Mouse (Mus musculus) cerebellum, adult 2 months (tissue): ENCODE measurements around the gene Tle6. TPM values are rescaled to one million over a fixed set of nuclear protein-coding genes. Genes with fewer than 3 reads are reported as not detected.

Source experiments
- DNase-seq, 2 experiments: peaks; one replicate each; pipeline ENCODE4 v3.0.0; 2021
- H3K27ac ChIP-seq: fragments of 200-500 bp; 2 replicates; pipeline ENCODE4 v1.5.1; 2012; ENCODE audit warnings: low read length, control low read depth, inconsistent platforms; ENCODE audit not compliant: insufficient read depth
- H3K27me3 ChIP-seq: fragments of 200-500 bp; 2 replicates; pipeline ENCODE4 v1.6.1; 2012; ENCODE audit warnings: inconsistent platforms, mild to moderate bottlenecking, low read length, moderate library complexity; ENCODE audit not compliant: control insufficient read depth, insufficient read depth
- H3K4me1 ChIP-seq: fragments of 200-500 bp; 2 replicates; pipeline ENCODE4 v1.6.1; 2011; ENCODE audit warnings: low read length; ENCODE audit not compliant: control insufficient read depth, insufficient read depth
- H3K4me3 ChIP-seq: fragments of 200-500 bp; replicated peaks from 2 replicates; pipeline ENCODE3; 2011; ENCODE audit warnings: mild to moderate bottlenecking, low read depth, low read length, control low read depth; ENCODE audit not compliant: insufficient read depth
- CTCF ChIP-seq: fragments of 200-500 bp; IDR thresholded peaks from 2 replicates; pipeline ENCODE4 v1.5.1; 2011; ENCODE audit warnings: low read depth, mild to moderate bottlenecking, control low read depth, low read length, moderate library complexity, borderline replicate concordance; ENCODE audit not compliant: insufficient read depth
- POLR2A ChIP-seq: fragments of 200-500 bp; IDR thresholded peaks from 2 replicates; pipeline ENCODE4 v1.6.1; 2011; ENCODE audit warnings: low read length, control low read depth, borderline replicate concordance; ENCODE audit not compliant: insufficient read depth
- WGBS: fragments of 180-500 bp; shearing (Covaris S2); methylation state at CpG from one replicate; pipeline ENCODE4 v1.1.7; 2018; 5-methylcytosine and 5-hydroxymethylcytosine counted together
- polyA plus RNA-seq: library from polyadenylated mRNA; depleted of rRNA; stranded (reverse); fragments of >200 nt; gene quantifications from 2 replicates; pipeline ENCODE4 v1.2.3, GENCODE M21; 2012

The Tle6 gene
- polyA plus RNA-seq, 1 experiment, result 9.6 TPM

DNA sequence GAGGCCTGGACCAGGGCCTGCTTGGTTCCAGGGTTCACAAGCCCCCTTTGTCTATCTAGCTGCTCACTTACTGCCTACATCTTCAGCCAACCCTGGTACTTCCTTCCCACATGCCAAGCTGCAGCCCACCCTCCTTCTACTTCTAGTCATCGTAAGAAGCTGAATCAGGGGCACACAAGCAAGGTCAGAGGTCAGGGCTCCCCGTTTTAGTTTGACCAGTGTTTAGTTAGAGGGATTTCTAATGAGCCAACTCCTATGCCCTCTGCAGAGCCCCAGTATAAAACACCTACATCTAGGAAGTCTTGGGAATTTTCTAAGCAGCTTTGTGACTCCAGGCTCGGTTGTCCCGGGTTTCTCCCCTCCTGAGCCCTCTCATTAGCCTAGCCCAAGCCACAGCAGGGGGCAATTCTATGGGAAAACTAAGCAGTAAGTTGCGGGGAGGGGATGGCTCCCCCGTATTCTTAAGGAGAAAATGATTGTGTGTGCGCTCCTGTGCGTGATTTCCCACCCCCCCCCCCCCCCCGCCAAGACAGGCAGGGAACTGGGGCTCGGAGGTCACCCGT, 30.6 kb downstream of the Tle6 start:
- 8% methylated on average over 11 of the region's 11 CpGs for WGBS

DNA sequence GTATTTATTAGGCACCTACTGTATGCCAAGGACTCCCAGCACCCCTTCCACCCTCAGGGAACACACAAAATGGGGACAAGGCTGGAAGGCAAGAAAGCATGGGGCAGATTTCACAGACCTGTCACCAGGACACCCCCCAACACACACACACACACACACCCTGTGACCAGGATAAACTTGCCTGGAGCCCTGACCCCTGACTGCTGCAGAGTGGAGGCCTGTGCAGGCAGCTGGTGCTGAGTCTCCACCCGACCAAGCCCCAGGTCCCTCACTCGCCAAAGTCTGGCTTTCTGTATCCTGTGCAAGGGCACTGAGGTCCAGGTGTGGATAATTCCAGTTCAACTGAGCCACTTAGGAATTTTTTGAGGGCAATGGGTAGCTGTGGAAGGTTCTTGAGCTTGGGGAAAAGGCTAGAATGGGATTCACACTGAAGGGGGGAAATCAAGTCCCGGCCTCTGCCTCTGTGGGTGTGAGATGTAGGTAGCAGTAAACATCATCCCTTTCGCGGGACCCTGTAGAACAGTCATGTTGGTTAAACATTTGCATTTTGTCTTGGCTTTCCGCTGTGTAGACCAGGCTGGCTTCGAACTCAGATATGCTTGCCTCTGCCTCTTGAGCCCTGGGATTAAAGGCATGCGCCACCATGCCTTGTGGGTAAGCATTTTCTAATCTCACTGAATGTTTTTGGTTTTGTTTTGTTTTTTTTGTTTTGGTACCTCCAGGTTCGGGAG, 31.2 kb downstream of the Tle6 start:
- DNase-seq, result no peak
- H3K27me3 ChIP-seq, result no peaks in the 10 kb centered on the region
- no peak overlapping the region for H3K4me3 ChIP-seq
- WGBS, result 89% methylated on average over 9 of the region's 9 CpGs
- peaks cover 35% of the 10 kb centered on the region for H3K4me1 ChIP-seq
- TF ChIP-seq CTCF, result no peak
- TF ChIP-seq POLR2A, result no peak
- no peak overlapping the region for H3K27ac ChIP-seq

More for the DNA sequence above, 30.6 kb downstream of the Tle6 start:
- H3K4me1 ChIP-seq, result peaks cover 34% of the 10 kb centered on the region
- no peak for TF ChIP-seq CTCF
- TF ChIP-seq POLR2A, result no peak
- no peak for DNase-seq
- H3K27me3 ChIP-seq, result no peaks in the 10 kb centered on the region
- peak overlapping the region; percentile 87 for H3K4me3 ChIP-seq
- H3K27ac ChIP-seq, result peak overlapping the region; percentile 49; the same call in 1 of the 2 replicates

- H3K27ac ChIP-seq, result no peak overlapping the region
Measured at GRCm38 (mm10) chr10:81568381-81569191, 32.3 kb downstream of the Tle6 start.

DNA sequence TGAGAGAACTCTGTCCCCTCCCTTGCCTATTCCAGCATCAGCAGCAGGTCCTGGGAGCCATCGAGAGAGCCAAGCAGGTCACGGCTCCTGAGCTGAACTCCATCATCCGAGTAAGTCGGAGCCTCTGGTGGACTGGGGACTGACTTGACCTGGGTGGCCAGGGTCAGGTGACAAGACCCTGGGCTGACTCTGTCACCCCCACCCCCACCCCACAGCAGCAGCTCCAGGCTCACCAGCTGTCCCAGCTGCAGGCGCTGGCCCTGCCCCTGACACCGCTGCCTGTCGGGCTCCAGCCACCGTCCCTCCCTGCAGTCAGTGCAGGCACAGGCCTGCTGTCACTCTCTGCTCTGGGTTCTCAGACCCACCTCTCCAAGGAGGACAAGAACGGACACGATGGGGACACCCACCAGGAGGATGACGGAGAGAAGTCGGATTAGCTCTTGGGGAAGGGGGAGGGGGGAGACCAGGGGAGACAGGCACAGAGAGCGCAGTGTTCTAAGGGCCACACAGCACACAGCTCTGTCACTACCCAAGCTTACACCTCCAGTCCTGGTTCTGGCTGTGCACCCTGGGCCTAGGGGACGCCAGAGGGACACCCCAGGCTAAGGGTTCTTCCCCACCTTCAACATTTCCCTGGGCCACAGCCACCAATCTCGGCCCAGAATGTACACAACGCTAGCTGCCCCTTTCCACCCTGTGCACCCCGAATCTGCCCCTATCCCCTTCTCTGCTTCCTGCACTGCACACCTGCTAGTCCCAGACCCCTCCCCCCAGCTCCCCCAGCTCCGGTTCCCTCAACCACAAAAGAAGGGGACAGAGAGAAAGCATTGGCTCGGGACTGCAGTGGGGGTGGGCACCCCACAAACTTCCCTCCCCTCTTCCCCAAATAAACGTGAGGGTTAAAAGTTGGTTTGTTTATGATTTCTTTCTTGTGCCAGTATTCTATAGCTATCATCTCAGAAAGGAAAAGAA, 35.3 kb downstream of the Tle6 start:
- Histone ChIP-seq H3K27ac (no peak overlapping the region), H3K4me1 (peaks cover 47% of the 10 kb centered on the region), H3K4me3 (no peak overlapping the region), H3K27me3 (no peaks in the 10 kb centered on the region)
- DNase-seq, result no peak
- 46% methylated on average over 20 of the region's 20 CpGs for WGBS
- TF ChIP-seq POLR2A (no peak), CTCF (no peak)

More at GRCm38 (mm10) chr10:81568381-81569191, 32.3 kb downstream of the Tle6 start:
- no peak for DNase-seq
- WGBS, result 38% methylated on average over 16 of the region's 16 CpGs
- TF ChIP-seq CTCF, result no peak
- no peak for TF ChIP-seq POLR2A
- Histone ChIP-seq H3K4me3 (no peak overlapping the region), H3K4me1 (peaks cover 41% of the 10 kb centered on the region), H3K27me3 (no peaks in the 10 kb centered on the region)

DNA sequence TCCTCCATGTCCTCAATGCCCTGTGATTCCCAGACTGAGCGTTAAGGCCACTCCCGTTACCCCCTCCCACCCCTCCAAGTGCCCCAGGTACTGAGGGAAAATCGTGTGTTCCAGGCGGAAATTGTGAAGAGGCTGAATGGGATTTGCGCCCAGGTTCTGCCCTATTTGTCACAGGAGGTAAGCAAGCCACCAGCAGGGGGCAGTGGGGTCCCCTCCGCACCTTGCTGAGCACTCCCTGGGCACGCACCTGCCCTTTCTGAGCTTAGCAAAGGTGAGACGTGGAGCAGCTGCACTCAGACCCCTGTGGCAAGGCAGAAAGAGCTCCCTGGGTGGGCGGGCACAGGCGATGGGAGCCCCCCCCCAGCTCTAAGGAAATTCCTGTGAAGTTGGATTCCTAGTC, 36.1 kb downstream of the Tle6 start:
- 19% methylated on average over 10 of the region's 10 CpGs for WGBS
- TF ChIP-seq CTCF (peak; percentile 72), POLR2A (no peak)
- Histone ChIP-seq H3K4me1 (peaks cover 42% of the 10 kb centered on the region), H3K27ac (no peak overlapping the region), H3K4me3 (no peak overlapping the region), H3K27me3 (no peaks in the 10 kb centered on the region)
- DNase-seq, result peak; percentile 70 to 72

DNA sequence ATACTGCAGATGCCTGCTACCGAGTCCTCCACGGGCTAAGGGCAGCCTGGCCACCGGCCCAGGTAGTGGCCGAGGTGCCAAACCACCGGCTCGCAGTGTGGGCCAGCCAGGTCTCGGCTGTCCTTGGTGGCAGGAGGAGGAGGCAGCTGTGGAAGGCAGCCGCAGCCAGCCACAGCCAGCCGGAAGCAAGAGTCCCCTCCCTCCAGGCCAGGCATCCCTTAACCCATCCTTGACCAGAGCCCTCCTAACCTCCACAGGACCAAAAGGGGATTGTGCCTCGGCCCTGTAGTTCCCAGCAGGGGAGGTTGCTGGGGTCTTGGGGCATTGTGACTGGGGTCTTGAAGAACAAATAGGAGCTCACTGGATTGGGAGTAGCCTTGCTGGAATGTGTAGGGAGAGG, 36.7 kb downstream of the Tle6 start:
- H3K4me1 ChIP-seq, result peaks cover 40% of the 10 kb centered on the region
- no peak overlapping the region for H3K27ac ChIP-seq

GRCm38 (mm10) chr10:81563481-81563880, 37.4 kb downstream of the Tle6 start:
- 38% methylated on average over 6 of the region's 6 CpGs for WGBS
- H3K4me1 ChIP-seq, result peaks cover 33% of the 10 kb centered on the region
- no peak for TF ChIP-seq CTCF
- TF ChIP-seq POLR2A, result no peak
- no peak for DNase-seq
- no peak overlapping the region for H3K4me3 ChIP-seq
- no peaks in the 10 kb centered on the region for H3K27me3 ChIP-seq
- no peak overlapping the region for H3K27ac ChIP-seq

More for the DNA sequence above, 36.7 kb downstream of the Tle6 start:
- Histone ChIP-seq H3K27me3 (no peaks in the 10 kb centered on the region), H3K4me3 (peak overlapping the region; percentile 16)
- 1% methylated on average over 10 of the region's 10 CpGs for WGBS
- peak; percentile 58 to 62 for DNase-seq
- TF ChIP-seq CTCF (no peak), POLR2A (no peak)
